Mouse (Mus musculus) G1E (cell line): ENCODE data around the gene Chn2.

Source experiments
- CTCF ChIP-seq: IDR thresholded peaks from 2 replicates; pipeline ENCODE4 v1.5.1; 2012; ENCODE audit warnings: low read depth, low read length, inconsistent platforms, mixed read lengths
- GATA1 ChIP-seq: IDR thresholded peaks from 2 replicates; pipeline ENCODE4 v1.6.1; 2012; ENCODE audit warnings: borderline replicate concordance, low read length, inconsistent platforms, mixed read lengths
- TAL1 ChIP-seq: conservative IDR thresholded peaks from 2 replicates; pipeline ENCODE4 v1.6.1; 2012; ENCODE audit warnings: low read depth, low read length, inconsistent platforms, mixed read lengths

DNA sequence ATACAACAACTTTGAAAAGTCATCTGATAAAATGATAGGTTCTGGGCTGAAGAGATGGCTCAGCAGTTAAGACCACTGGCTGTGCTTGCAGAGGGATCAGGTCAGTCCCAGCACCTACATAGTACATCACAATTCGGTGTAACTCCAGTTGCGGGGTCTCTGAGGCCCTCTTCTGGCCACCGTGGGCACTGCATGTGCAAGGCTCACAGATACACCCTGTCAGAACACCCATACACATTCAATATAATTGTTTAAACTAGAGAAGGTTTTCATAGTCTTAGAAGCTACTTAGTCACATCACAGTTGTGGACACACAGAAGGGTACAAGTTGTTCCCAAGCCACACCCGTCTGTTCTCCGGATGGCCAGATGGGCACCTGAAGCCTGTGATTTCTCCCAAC, 213.9 kb downstream of the Chn2 start:
- TF ChIP-seq CTCF (no peak), GATA1 (no peak), TAL1 (no peak)
